8 mouse cellular contexts compared by ENCODE assay signal in genomic region chr12:55229626-55230519, GRCm38 (mm10). TPM values are rescaled to one million over a fixed set of nuclear protein-coding genes. Genes with fewer than 3 reads are reported as not detected.
DNase-seq lines count a peak whose midpoint lies in the region; ATAC-seq and TF ChIP-seq lines count a peak whose summit lies in the region.
"Not testable (repeated sequence)": the region's sequence is repeated elsewhere in the genome, so short reads cannot be mapped to it uniquely, and the experiment has no call there.

Srp54c (plus strand) TSS chr12:55230168.

- 0 out of 2 replicates have a peak within 1 kb of the TSS, but pooled peaks have one; percentile 21 for H3K4me2 ChIP-seq in forebrain, postnatal 0 days (ENCODE audit: low read depth)
- not testable (repeated sequence) for H3K4me2 ChIP-seq in heart, embryonic 14.5 days (ENCODE audit: low read length); intestine, embryonic 15.5 days (replicated peaks); lung, embryonic 16.5 days (ENCODE audit: low read depth, low read length); neural tube, embryonic 14.5 days (ENCODE audit: low read depth, low read length)

- intact Hi-C loops in left cerebral cortex, postnatal 25 days (cut with DNase I) = not testable (repeated sequence)

- not testable (repeated sequence) for TF ChIP-seq CTCF in E14TG2a.4 (conservative IDR thresholded peaks at IDR 0.05; ENCODE audit: low read length); cerebellum, adult 2 months (IDR thresholded peaks at IDR 0.05; ENCODE audit: borderline replicate concordance, insufficient read depth, low read depth, low read length); forebrain, postnatal 0 days (IDR thresholded peaks at IDR 0.05; ENCODE audit: low read depth)

- H3K9ac ChIP-seq in forebrain, postnatal 0 days; heart, embryonic 14.5 days (ENCODE audit: low read length); intestine, embryonic 15.5 days; neural tube, embryonic 14.5 days (replicated peaks; ENCODE audit: low read depth, low read length): not testable (repeated sequence)
- 0 out of 2 replicates have a peak within 1 kb of the TSS, but pooled peaks have one; percentile 47 for H3K9ac ChIP-seq in lung, embryonic 16.5 days (ENCODE audit: low read length)

- peak within 1 kb of the TSS; percentile 70 for H3K4me3 ChIP-seq in E14TG2a.4 (replicated peaks; ENCODE audit: low read length)
- peak within 1 kb of the TSS; percentile 57 for H3K4me3 ChIP-seq in cerebellum, adult 2 months (replicated peaks; ENCODE audit: insufficient read depth, low read depth, low read length)
- H3K4me3 ChIP-seq in forebrain, postnatal 0 days (ENCODE audit: low read depth, low read length) = peak within 1 kb of the TSS; percentile 32
- peak within 1 kb of the TSS; percentile 33 to 48 for H3K4me3 ChIP-seq in heart, embryonic 14.5 days (ENCODE audit: control insufficient read depth in 1 of 2, insufficient read depth in 1 of 2, low read depth in 1 of 2, low read length in 2 of 2)
- peak within 1 kb of the TSS; percentile 34 for H3K4me3 ChIP-seq in intestine, embryonic 15.5 days (replicated peaks)
- H3K4me3 ChIP-seq in lung, embryonic 16.5 days (ENCODE audit: low read length) = peak within 1 kb of the TSS; percentile 39
- H3K4me3 ChIP-seq in neural tube, embryonic 14.5 days (ENCODE audit: low read depth, low read length) = peak within 1 kb of the TSS; percentile 25; the same call in 1 of the 2 replicates

- WGBS in cerebellum, adult 2 months = no CpG with 5 or more reads among the region's 57 CpGs
- no CpG with 5 or more reads among the region's 57 CpGs for WGBS in forebrain, postnatal 0 days
- no CpG with 5 or more reads among the region's 57 CpGs for WGBS in heart, embryonic 14.5 days
- no CpG with 5 or more reads among the region's 57 CpGs for WGBS in intestine, embryonic 15.5 days
- no CpG with 5 or more reads among the region's 57 CpGs for WGBS in lung, embryonic 16.5 days
- no CpG with 5 or more reads among the region's 57 CpGs for WGBS in neural tube, embryonic 14.5 days

- TF ChIP-seq POLR2A in cerebellum, adult 2 months (IDR thresholded peaks at IDR 0.05; ENCODE audit: borderline replicate concordance, insufficient read depth, low read length) = not testable (repeated sequence)

- not testable (repeated sequence) for H3K4me1 ChIP-seq in E14TG2a.4 (replicated peaks; ENCODE audit: low read depth, low read length); cerebellum, adult 2 months (ENCODE audit: control insufficient read depth, insufficient read depth, low read length); forebrain, postnatal 0 days (ENCODE audit: insufficient read depth); heart, embryonic 14.5 days (ENCODE audit: control insufficient read depth in 2 of 2, insufficient read depth in 2 of 2, low read length in 2 of 2); intestine, embryonic 15.5 days (replicated peaks); lung, embryonic 16.5 days (replicated peaks; ENCODE audit: control insufficient read depth, insufficient read depth, low read length); neural tube, embryonic 14.5 days (ENCODE audit: control insufficient read depth, insufficient read depth, low read length)

- not testable (repeated sequence) for H3K36me3 ChIP-seq in E14TG2a.4 (ENCODE audit: insufficient read depth, low read length); forebrain, postnatal 0 days (ENCODE audit: insufficient read depth); heart, embryonic 14.5 days (ENCODE audit: control insufficient read depth, insufficient read depth, low read length); intestine, embryonic 15.5 days; lung, embryonic 16.5 days (ENCODE audit: control insufficient read depth, insufficient read depth, low read length); neural tube, embryonic 14.5 days (ENCODE audit: control insufficient read depth, insufficient read depth, low read length)

- H3K27ac ChIP-seq in cerebellum, adult 2 months (ENCODE audit: insufficient read depth, low read length); forebrain, postnatal 0 days (ENCODE audit: low read depth, low read length); heart, embryonic 14.5 days (replicated peaks in 1 of 2; ENCODE audit: control insufficient read depth in 1 of 2, insufficient read depth in 1 of 2, low read depth in 2 of 2, low read length in 2 of 2); intestine, embryonic 15.5 days; lung, embryonic 16.5 days (ENCODE audit: low read length); neural tube, embryonic 14.5 days (ENCODE audit: low read depth, low read length): not testable (repeated sequence)

- H3K27me3 ChIP-seq in E14TG2a.4 (ENCODE audit: insufficient read depth, low read length); cerebellum, adult 2 months (ENCODE audit: control insufficient read depth, insufficient read depth, low read length); forebrain, postnatal 0 days (ENCODE audit: insufficient read depth, low read length); heart, embryonic 14.5 days (ENCODE audit: control insufficient read depth, insufficient read depth, low read length); intestine, embryonic 15.5 days (replicated peaks); lung, embryonic 16.5 days (ENCODE audit: control insufficient read depth, insufficient read depth, low read depth, low read length); neural tube, embryonic 14.5 days (ENCODE audit: control insufficient read depth, insufficient read depth, low read length): not testable (repeated sequence)

- not testable (repeated sequence) for DNase-seq in cerebellum, adult 2 months; forebrain, postnatal 0 days; left cerebral cortex, postnatal 25 days (ENCODE audit: low spot score in 2 of 2)

- peak; percentile 99 for ATAC-seq in forebrain, postnatal 0 days
- ATAC-seq in heart, embryonic 14.5 days (ENCODE audit: insufficient number of reproducible peaks, insufficient read depth, low FRiP score, low read depth) = peak; percentile 98
- peak; percentile 99 for ATAC-seq in intestine, embryonic 15.5 days
- peak; percentile 98 for ATAC-seq in lung, embryonic 16.5 days (ENCODE audit: low read depth)
- ATAC-seq in neural tube, embryonic 14.5 days (ENCODE audit: low read depth) = peak; percentile 99

- H3K9me3 ChIP-seq in E14TG2a.4 (ENCODE audit: low read length); forebrain, postnatal 0 days (ENCODE audit: low read length); heart, embryonic 14.5 days (ENCODE audit: control insufficient read depth, low read length); intestine, embryonic 15.5 days; lung, embryonic 16.5 days (ENCODE audit: control insufficient read depth, low read length); neural tube, embryonic 14.5 days (ENCODE audit: control insufficient read depth, low read length): not testable (repeated sequence)

RNA-seq across cellular contexts. Expression of gene Srp54c, which starts in this region (rescaled TPM):
- polyA plus RNA-seq in cerebellum, adult 2 months (2012; rRNA removed) = 60.8 and 66.2 TPM in 2 replicates
- 63.9 and 73.2 TPM in 2 replicates for total RNA-seq in forebrain, postnatal 0 days (2014; rRNA removed)
- 90.1 and 97.6 TPM in 2 replicates for polyA plus RNA-seq in forebrain, postnatal 0 days (2015; fragmentation: Nextera tagmentation; extraction: Ambion mirVana)
- 58.4 and 58.9 TPM in 2 replicates for polyA plus RNA-seq in heart, embryonic 14.5 days (2014; fragmentation: Nextera tagmentation; extraction: Ambion mirVana)
- 64.8 and 77.5 TPM in 2 replicates for polyA plus RNA-seq in intestine, embryonic 15.5 days (2015; fragmentation: Nextera tagmentation; extraction: Ambion mirVana)
- total RNA-seq in left cerebral cortex, postnatal 25 days (2021) = 10 to 100 TPM; 34.5 to 38.0 TPM
- polyA plus RNA-seq in lung, embryonic 16.5 days (2015; fragmentation: Nextera tagmentation; extraction: Ambion mirVana) = 63.8 and 72.7 TPM in 2 replicates
- 79.7 and 93.0 TPM in 2 replicates for polyA plus RNA-seq in neural tube, embryonic 14.5 days (2014; fragmentation: Nextera tagmentation; extraction: Ambion mirVana)
